11 mouse cellular contexts compared by ENCODE assay signal in genomic region chr3:57466289-57466688, GRCm38 (mm10). TPM values are rescaled to one million over a fixed set of nuclear protein-coding genes. Genes with fewer than 3 reads are reported as not detected.
DNase-seq lines count a peak whose midpoint lies in the region; ATAC-seq and TF ChIP-seq lines count a peak whose summit lies in the region.
"Had no signal": no experiment of that assay in that cellular context is flagged by ENCODE, and none has a peak within 500 bp of the region (broad histone marks: within the 10 kb centered on the region; RNA-seq: fewer than 3 reads in every experiment).

No protein-coding gene starts in this region.

- peak; percentile 64 for DNase-seq in hindbrain, embryonic 14.5 days (ENCODE audit: low spot score)
- no peak for DNase-seq in hindbrain, embryonic 10.5 days (ENCODE audit: low spot score)
- DNase-seq in liver, postnatal 0 days = no peak
- no peak for DNase-seq in liver, embryonic 11.5 days (ENCODE audit: low spot score)
- DNase-seq in ES-CJ7 (ENCODE audit: low read depth, low spot score) = peak; percentile 42
- DNase-seq in embryonic facial prominence, embryonic 14.5 days (ENCODE audit: low spot score) = peak; percentile 55
- no peak for DNase-seq in thymus, adult 2 months
- DNase-seq: adrenal gland, postnatal 25 days; cerebellum, adult 2 months; thymus, postnatal 36 days had no signal

- WGBS in hindbrain, embryonic 14.5 days = 73% methylated on average over 3 of the region's 3 CpGs
- 76% methylated on average over 3 of the region's 3 CpGs for WGBS in hindbrain, embryonic 10.5 days
- 58% methylated on average over 3 of the region's 3 CpGs for WGBS in liver, postnatal 0 days (ENCODE audit: insufficient replicate concordance)
- 56% methylated on average over 3 of the region's 3 CpGs for WGBS in liver, embryonic 11.5 days
- WGBS in embryonic facial prominence, embryonic 14.5 days = 65% methylated on average over 3 of the region's 3 CpGs
- 78% methylated on average over 3 of the region's 3 CpGs for WGBS in thymus, adult 2 months

- H3K27me3 ChIP-seq in hindbrain, embryonic 14.5 days (ENCODE audit: control insufficient read depth, insufficient read depth, low read length) = no peaks in the 10 kb centered on the region
- H3K27me3 ChIP-seq in hindbrain, embryonic 10.5 days (ENCODE audit: insufficient read depth, poor library complexity, severe bottlenecking) = no peaks in the 10 kb centered on the region
- H3K27me3 ChIP-seq in liver, postnatal 0 days (ENCODE audit: insufficient read depth, low read length) = no peaks in the 10 kb centered on the region
- H3K27me3 ChIP-seq in liver, embryonic 11.5 days (replicated peaks; ENCODE audit: control insufficient read depth, insufficient read depth, low read length) = no peaks in the 10 kb centered on the region
- no peaks in the 10 kb centered on the region for H3K27me3 ChIP-seq in embryonic facial prominence, embryonic 14.5 days (replicated peaks; ENCODE audit: control insufficient read depth, insufficient read depth, low read length)
- no peaks in the 10 kb centered on the region for H3K27me3 ChIP-seq in thymus, adult 2 months (ENCODE audit: control insufficient read depth, insufficient read depth, low read length)

- peak; percentile 64; the same call in 1 of the 2 replicates for ATAC-seq in hindbrain, embryonic 14.5 days (ENCODE audit: low FRiP score)
- no peak for ATAC-seq in liver, postnatal 0 days
- ATAC-seq in liver, embryonic 11.5 days (replicated peaks; ENCODE audit: low FRiP score) = no peak
- no peak for ATAC-seq in embryonic facial prominence, embryonic 14.5 days (ENCODE audit: low read depth)
- no peak for ATAC-seq in activated CD4-positive, CD25-positive, alpha-beta regulatory T cell, adult 4 months

- TF ChIP-seq EP300 in liver, postnatal 0 days (IDR thresholded peaks at IDR 0.05; ENCODE audit: low read depth) = no peak

- H3K36me3 ChIP-seq in hindbrain, embryonic 14.5 days (replicated peaks; ENCODE audit: control insufficient read depth, insufficient read depth) = no peaks in the 10 kb centered on the region
- H3K36me3 ChIP-seq in hindbrain, embryonic 10.5 days = peaks cover 14% of the 10 kb centered on the region
- no peaks in the 10 kb centered on the region for H3K36me3 ChIP-seq in liver, postnatal 0 days (replicated peaks; ENCODE audit: insufficient read depth, low read length)
- H3K36me3 ChIP-seq in liver, embryonic 11.5 days (ENCODE audit: control insufficient read depth, insufficient read depth, low read length) = no peaks in the 10 kb centered on the region
- peaks cover 19% of the 10 kb centered on the region for H3K36me3 ChIP-seq in embryonic facial prominence, embryonic 14.5 days (ENCODE audit: control insufficient read depth, insufficient read depth, low read length)
- H3K36me3 ChIP-seq in thymus, adult 2 months (ENCODE audit: control insufficient read depth, insufficient read depth, low read length) = no peaks in the 10 kb centered on the region

- peak; percentile 40 for TF ChIP-seq CTCF in liver, postnatal 0 days (IDR thresholded peaks at IDR 0.05; ENCODE audit: low read depth)
- TF ChIP-seq CTCF in thymus, adult 2 months (IDR thresholded peaks at IDR 0.05; ENCODE audit: borderline replicate concordance, control insufficient read depth, extremely low read depth, insufficient read depth, low read length, poor library complexity) = no peak

- peaks cover 10% of the 10 kb centered on the region for H3K4me1 ChIP-seq in hindbrain, embryonic 14.5 days (replicated peaks; ENCODE audit: control insufficient read depth, insufficient read depth, low read length)
- peaks cover 11% of the 10 kb centered on the region for H3K4me1 ChIP-seq in hindbrain, embryonic 10.5 days (replicated peaks)
- no peaks in the 10 kb centered on the region for H3K4me1 ChIP-seq in liver, postnatal 0 days (ENCODE audit: insufficient read depth)
- no peaks in the 10 kb centered on the region; the same call in 1 of the 2 replicates for H3K4me1 ChIP-seq in liver, embryonic 11.5 days (replicated peaks; ENCODE audit: control insufficient read depth, insufficient read depth, low read length)
- peaks cover 12% of the 10 kb centered on the region for H3K4me1 ChIP-seq in embryonic facial prominence, embryonic 14.5 days (ENCODE audit: control insufficient read depth, insufficient read depth, low read length)
- H3K4me1 ChIP-seq in thymus, adult 2 months (replicated peaks; ENCODE audit: control insufficient read depth, insufficient read depth, low read length) = no peaks in the 10 kb centered on the region

- H3K4me3 ChIP-seq in hindbrain, embryonic 14.5 days (replicated peaks; ENCODE audit: low read length) = no peak overlapping the region
- H3K4me3 ChIP-seq in hindbrain, embryonic 10.5 days = no peak overlapping the region
- H3K4me3 ChIP-seq in liver, postnatal 0 days (ENCODE audit: low read depth, low read length) = no peak overlapping the region
- H3K4me3 ChIP-seq in liver, embryonic 11.5 days (ENCODE audit: low read depth, low read length) = no peak overlapping the region
- no peak overlapping the region for H3K4me3 ChIP-seq in embryonic facial prominence, embryonic 14.5 days (ENCODE audit: low read depth, low read length)
- no peak overlapping the region for H3K4me3 ChIP-seq in thymus, adult 2 months (ENCODE audit: control insufficient read depth, insufficient read depth, low read length)

- TF ChIP-seq POLR2A in thymus, adult 2 months (IDR thresholded peaks at IDR 0.05; ENCODE audit: control insufficient read depth, extremely low read depth, insufficient read depth, low read length, poor library complexity) = no peak

- no peak overlapping the region for H3K9ac ChIP-seq in hindbrain, embryonic 14.5 days
- H3K9ac ChIP-seq in liver, postnatal 0 days (replicated peaks) = no peak overlapping the region
- no peak overlapping the region for H3K9ac ChIP-seq in liver, embryonic 11.5 days (ENCODE audit: low read depth, low read length)
- no peak overlapping the region for H3K9ac ChIP-seq in embryonic facial prominence, embryonic 14.5 days (ENCODE audit: low read depth, low read length)

- H3K27ac ChIP-seq in hindbrain, embryonic 14.5 days = no peak overlapping the region
- no peak overlapping the region for H3K27ac ChIP-seq in hindbrain, embryonic 10.5 days
- no peak overlapping the region for H3K27ac ChIP-seq in liver, postnatal 0 days (ENCODE audit: low read depth)
- no peak overlapping the region for H3K27ac ChIP-seq in liver, embryonic 11.5 days (ENCODE audit: low read depth, low read length)
- H3K27ac ChIP-seq in embryonic facial prominence, embryonic 14.5 days (replicated peaks; ENCODE audit: low read depth, low read length) = no peak overlapping the region
- no peak overlapping the region for H3K27ac ChIP-seq in thymus, adult 2 months (ENCODE audit: control insufficient read depth, insufficient read depth, low read length)

- H3K4me2 ChIP-seq in hindbrain, embryonic 14.5 days (replicated peaks) = no peak overlapping the region
- no peak overlapping the region for H3K4me2 ChIP-seq in liver, postnatal 0 days (ENCODE audit: low read depth, low read length)
- H3K4me2 ChIP-seq in liver, embryonic 11.5 days = no peak overlapping the region
- H3K4me2 ChIP-seq in embryonic facial prominence, embryonic 14.5 days (ENCODE audit: low read depth, low read length) = no peak overlapping the region

- no peaks in the 10 kb centered on the region for H3K9me3 ChIP-seq in hindbrain, embryonic 14.5 days (ENCODE audit: control insufficient read depth, low read length)
- H3K9me3 ChIP-seq in hindbrain, embryonic 10.5 days = no peaks in the 10 kb centered on the region
- no peaks in the 10 kb centered on the region for H3K9me3 ChIP-seq in liver, postnatal 0 days (ENCODE audit: low read length)
- H3K9me3 ChIP-seq in liver, embryonic 11.5 days (ENCODE audit: control insufficient read depth, low read length) = no peaks in the 10 kb centered on the region
- no peaks in the 10 kb centered on the region for H3K9me3 ChIP-seq in embryonic facial prominence, embryonic 14.5 days (ENCODE audit: control insufficient read depth, low read length)

RNA-seq across cellular contexts. Expression of gene Tm4sf4, which starts 41.2 kb away (rescaled TPM):
- polyA plus RNA-seq in hindbrain, embryonic 14.5 days (2014; fragmentation: Nextera tagmentation; extraction: Ambion mirVana) = 0.18 and 0.76 TPM in 2 replicates
- 0.20 TPM in 1 of 2 replicates, not detected in the other for polyA plus RNA-seq in hindbrain, embryonic 10.5 days (2016; fragmentation: Nextera tagmentation; extraction: Ambion mirVana)
- polyA plus RNA-seq in liver, postnatal 0 days (2015; fragmentation: Nextera tagmentation; extraction: Ambion mirVana) = 243 and 252 TPM in 2 replicates
- polyA plus RNA-seq in liver, embryonic 11.5 days (2014; fragmentation: Nextera tagmentation; extraction: Ambion mirVana) = 13.7 and 15.8 TPM in 2 replicates
- 0.31 TPM in 1 of 2 replicates, not detected in the other for polyA plus RNA-seq in embryonic facial prominence, embryonic 14.5 days (2014; fragmentation: Nextera tagmentation; extraction: Ambion mirVana)
- not detected for polyA plus RNA-seq in activated CD4-positive, CD25-positive, alpha-beta regulatory T cell, adult 4 months (2017; shearing (Covaris generic))
- polyA plus RNA-seq in thymus, adult 2 months (2012; rRNA removed) = 0.08 and 0.27 TPM in 2 replicates
- polyA plus RNA-seq: cerebellum, adult 2 months had no signal

Comparison
In these comparisons a context has a peak if more than half of its experiments do, and no peak if none do; other contexts are left out.
1. DNase-seq: peak in hindbrain, embryonic 14.5 days (single experiment), ES-CJ7 (single experiment) and embryonic facial prominence, embryonic 14.5 days (single experiment); none in hindbrain, embryonic 10.5 days (single experiment), liver, postnatal 0 days (single experiment), liver, embryonic 11.5 days (single experiment) and thymus, adult 2 months (single experiment).
2. RNA of gene Tm4sf4, which starts 41.2 kb away (polyA plus RNA-seq): 243 to 252 TPM in liver, postnatal 0 days; 13.7 to 15.8 TPM in liver, embryonic 11.5 days, 0.18 to 0.76 TPM in hindbrain, embryonic 14.5 days, 0.20 TPM in hindbrain, embryonic 10.5 days, 0.08 to 0.27 TPM in thymus, adult 2 months, 0.31 TPM in embryonic facial prominence, embryonic 14.5 days and not detected in activated CD4-positive, CD25-positive, alpha-beta regulatory T cell, adult 4 months; every median in the first group is over 10 times any median in the second.